Mouse (Mus musculus) cerebellum, adult 11-12 months (tissue): ENCODE measurements around the gene Pxt1.
A peak's percentile ranks its signal among the peaks of the same experiment; 100 is the strongest.

ENCODE experiments used
- DNase-seq: peaks from one replicate; pipeline ENCODE4 v3.0.0; 2022

Pxt1 gene

GRCm38 (mm10) chr17:28909252-28909941, 34.2 kb downstream of the Pxt1 start:
- DNase-seq = no peak

GRCm38 (mm10) chr17:28907959-28908358, 35.7 kb downstream of the Pxt1 start:
- DNase-seq = no peak

GRCm38 (mm10) chr17:28905377-28905916, 38.2 kb downstream of the Pxt1 start:
- DNase-seq = no peak

GRCm38 (mm10) chr17:28904546-28905376, 38.9 kb downstream of the Pxt1 start:
- DNase-seq = peak; percentile 45

GRCm38 (mm10) chr17:28901559-28901958, 42.1 kb downstream of the Pxt1 start:
- DNase-seq = no peak

GRCm38 (mm10) chr17:28899427-28899826, 44.2 kb downstream of the Pxt1 start:
- peak; percentile 81 for DNase-seq

GRCm38 (mm10) chr17:28898249-28898648, 45.4 kb downstream of the Pxt1 start:
- no peak for DNase-seq

GRCm38 (mm10) chr17:28897817-28898216, 45.8 kb downstream of the Pxt1 start:
- no peak for DNase-seq

GRCm38 (mm10) chr17:28896095-28896780, 47.4 kb downstream of the Pxt1 start:
- no peak for DNase-seq

GRCm38 (mm10) chr17:28895217-28895875, 48.3 kb downstream of the Pxt1 start:
- no peak for DNase-seq

GRCm38 (mm10) chr17:28894050-28894767, 49.4 kb downstream of the Pxt1 start:
- DNase-seq = no peak

GRCm38 (mm10) chr17:28886266-28886665, 57.4 kb downstream of the Pxt1 start:
- no peak for DNase-seq

GRCm38 (mm10) chr17:28885231-28885630, 58.4 kb downstream of the Pxt1 start:
- no peak for DNase-seq
